Mouse (Mus musculus): ENCODE results near the gene Tmem260. TPM values are rescaled to one million over a fixed set of nuclear protein-coding genes. Genes with fewer than 3 reads are reported as not detected.

Tmem260 gene
- polyA plus RNA-seq, 2 experiments: 19.9 to 25.7 TPM

DNA sequence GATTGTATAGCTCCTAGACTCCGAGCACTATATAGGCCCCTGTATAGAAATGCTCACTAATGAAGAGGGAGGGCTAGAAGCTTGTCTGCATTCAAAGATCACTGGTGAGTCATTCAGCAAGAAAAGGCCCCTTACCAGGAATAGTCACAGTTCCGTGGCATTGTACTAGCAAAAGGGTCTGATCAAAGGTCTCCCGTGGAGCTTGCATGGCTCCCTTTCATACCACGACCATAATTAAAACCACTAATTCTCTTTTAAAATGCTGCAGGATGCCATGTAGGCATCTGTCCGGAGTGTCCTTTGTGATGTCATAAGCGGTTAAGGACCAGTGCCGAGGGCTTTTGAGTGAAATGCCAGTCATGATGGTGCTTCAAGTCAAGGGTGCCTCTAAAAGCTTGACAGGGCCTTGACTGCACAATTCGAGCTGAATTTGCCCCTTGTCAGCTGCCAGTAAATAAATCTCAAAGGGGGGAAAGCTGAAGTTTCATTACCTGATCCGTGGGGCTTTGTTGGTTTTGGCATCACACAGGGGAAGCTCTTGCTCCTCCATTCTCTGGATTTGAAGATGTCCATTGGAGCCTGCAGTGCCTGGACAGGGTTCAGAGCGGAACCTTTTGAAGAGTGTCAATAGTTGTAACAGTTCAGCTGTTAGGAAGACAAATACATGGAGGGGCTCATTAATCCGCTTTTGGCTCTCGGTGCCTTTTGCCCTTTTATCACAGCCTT lies 67.3 kb downstream of the Tmem260 start:
- Histone ChIP-seq H3K4me1 (ENCODE audit: control insufficient read depth, insufficient read depth, low read length) (no peaks in the 10 kb centered on the region), H3K27me3 (ENCODE audit: control insufficient read depth, insufficient read depth, low read length) (no peaks in the 10 kb centered on the region), H3K4me2 (replicated peaks; ENCODE audit: low read depth, low read length, severe bottlenecking) (no peak overlapping the region), H3K36me3 (ENCODE audit: control insufficient read depth, insufficient read depth, low read length) (peaks cover 20% of the 10 kb centered on the region), H3K9ac (ENCODE audit: low read depth, low read length, severe bottlenecking) (no peak overlapping the region), H3K9me3 (ENCODE audit: control insufficient read depth, low read length) (no peaks in the 10 kb centered on the region), H3K4me3 (replicated peaks; ENCODE audit: low read length) (no peak overlapping the region), H3K27ac (replicated peaks; ENCODE audit: low read depth, low read length) (no peak overlapping the region)
- no peak for TF ChIP-seq POLR2A (IDR thresholded peaks at IDR 0.05; ENCODE audit: borderline replicate concordance, extremely low read depth, insufficient read depth, insufficient read length)
- DNase-seq (ENCODE audit: low spot score) (no peak), ATAC-seq (ENCODE audit: low FRiP score, low read depth) (no peak)
- WGBS: 59% methylated on average over 12 of the region's 12 CpGs

DNA sequence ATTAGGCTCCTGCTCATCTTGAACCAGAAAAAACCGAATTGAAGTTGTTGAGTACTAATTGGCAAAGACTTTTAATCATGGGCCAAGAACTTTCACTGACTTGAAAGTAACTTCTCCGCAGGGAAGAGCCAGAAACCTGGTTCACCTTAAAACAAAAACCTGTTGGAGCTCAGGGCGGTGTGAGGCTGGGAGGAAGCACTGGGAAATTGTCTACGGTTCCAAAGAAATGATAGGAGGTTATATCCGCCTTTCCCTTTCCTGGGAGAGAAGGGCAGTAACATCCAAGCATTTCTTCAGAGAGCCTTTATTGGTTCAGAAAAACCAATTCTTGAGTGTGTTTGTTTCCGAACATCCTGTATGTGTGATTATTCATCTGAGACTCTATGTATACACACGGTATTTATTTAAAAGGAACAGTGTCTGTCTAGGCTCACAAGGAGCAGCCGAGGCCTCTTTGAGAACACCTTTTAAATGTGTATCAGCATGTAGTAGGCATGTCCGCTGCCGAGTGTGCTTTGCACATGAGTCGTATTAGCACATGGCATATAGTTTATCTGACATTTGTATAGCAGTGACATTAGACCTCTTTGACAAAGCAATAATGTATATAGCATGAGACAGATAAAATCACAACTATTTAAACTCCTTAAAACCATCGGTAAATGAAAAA lies 68.0 kb downstream of the Tmem260 start:
- WGBS: 81% methylated on average over 12 of the region's 12 CpGs
- Histone ChIP-seq H3K4me1 (ENCODE audit: control insufficient read depth, insufficient read depth, low read length) (no peaks in the 10 kb centered on the region), H3K4me2 (replicated peaks; ENCODE audit: low read depth, low read length, severe bottlenecking) (no peak overlapping the region), H3K4me3 (replicated peaks; ENCODE audit: low read length) (no peak overlapping the region), H3K27me3 (ENCODE audit: control insufficient read depth, insufficient read depth, low read length) (no peaks in the 10 kb centered on the region), H3K27ac (replicated peaks; ENCODE audit: low read depth, low read length) (no peak overlapping the region), H3K36me3 (ENCODE audit: control insufficient read depth, insufficient read depth, low read length) (peaks cover 14% of the 10 kb centered on the region), H3K9ac (ENCODE audit: low read depth, low read length, severe bottlenecking) (no peak overlapping the region), H3K9me3 (ENCODE audit: control insufficient read depth, low read length) (no peaks in the 10 kb centered on the region)
- ATAC-seq (ENCODE audit: low FRiP score, low read depth) (no peak), DNase-seq (ENCODE audit: low spot score) (no peak)
- TF ChIP-seq POLR2A (IDR thresholded peaks at IDR 0.05; ENCODE audit: borderline replicate concordance, extremely low read depth, insufficient read depth, insufficient read length): no peak

GRCm38 (mm10) chr14:48514620-48515019 lies 68.7 kb downstream of the Tmem260 start:
- no peak overlapping the region for H3K4me3 ChIP-seq (replicated peaks; ENCODE audit: low read length)
- no peak overlapping the region for H3K27ac ChIP-seq (replicated peaks; ENCODE audit: low read depth, low read length)
- H3K27me3 ChIP-seq (ENCODE audit: control insufficient read depth, insufficient read depth, low read length): no peaks in the 10 kb centered on the region
- H3K36me3 ChIP-seq (ENCODE audit: control insufficient read depth, insufficient read depth, low read length): peaks cover 8% of the 10 kb centered on the region; the same call in 1 of the 2 replicates
- TF ChIP-seq POLR2A (IDR thresholded peaks at IDR 0.05; ENCODE audit: borderline replicate concordance, extremely low read depth, insufficient read depth, insufficient read length): no peak
- DNase-seq (ENCODE audit: low spot score) (no peak), ATAC-seq (ENCODE audit: low FRiP score, low read depth) (no peak)
- 79% methylated on average over 7 of the region's 7 CpGs for WGBS
- no peak overlapping the region for H3K9ac ChIP-seq (ENCODE audit: low read depth, low read length, severe bottlenecking)
- H3K4me1 ChIP-seq (ENCODE audit: control insufficient read depth, insufficient read depth, low read length): no peaks in the 10 kb centered on the region
- H3K4me2 ChIP-seq (replicated peaks; ENCODE audit: low read depth, low read length, severe bottlenecking): no peak overlapping the region
- H3K9me3 ChIP-seq (ENCODE audit: control insufficient read depth, low read length): no peaks in the 10 kb centered on the region

GRCm38 (mm10) chr14:48515538-48515937 lies 69.6 kb downstream of the Tmem260 start:
- H3K27me3 ChIP-seq (ENCODE audit: control insufficient read depth, insufficient read depth, low read length): no peaks in the 10 kb centered on the region
- ATAC-seq (ENCODE audit: low FRiP score, low read depth): no peak
- WGBS: 86% methylated on average over 8 of the region's 8 CpGs

DNA sequence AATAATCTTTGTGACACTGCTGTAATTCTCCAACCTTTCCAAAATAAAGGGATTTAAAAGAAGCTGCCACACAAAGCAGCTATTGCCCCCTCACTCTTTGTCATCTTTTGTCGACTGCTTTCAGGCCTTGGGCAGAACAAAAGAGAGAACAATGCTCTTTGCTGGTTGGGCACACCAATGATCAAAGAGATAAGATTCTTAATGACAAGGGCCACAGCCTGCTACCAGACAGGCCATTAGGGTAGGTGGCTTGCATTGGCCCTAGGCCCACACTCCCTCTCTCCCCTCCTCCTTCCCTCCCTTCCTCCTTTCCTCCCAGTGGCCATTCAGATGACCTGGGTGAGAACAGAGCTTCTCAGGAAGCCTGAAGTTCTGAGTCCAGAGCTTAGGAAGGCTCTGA lies 77.4 kb downstream of the Tmem260 start:
- no peak for TF ChIP-seq POLR2A (IDR thresholded peaks at IDR 0.05; ENCODE audit: borderline replicate concordance, extremely low read depth, insufficient read depth, insufficient read length)
- ATAC-seq (ENCODE audit: low FRiP score, low read depth) (no peak), DNase-seq (ENCODE audit: low spot score) (no peak)
- 25% methylated on average over 1 of the region's 1 CpGs for WGBS
- H3K4me2 ChIP-seq (replicated peaks; ENCODE audit: low read depth, low read length, severe bottlenecking): no peak overlapping the region
- H3K9me3 ChIP-seq (ENCODE audit: control insufficient read depth, low read length): no peaks in the 10 kb centered on the region
- H3K4me1 ChIP-seq (ENCODE audit: control insufficient read depth, insufficient read depth, low read length): no peaks in the 10 kb centered on the region
- H3K36me3 ChIP-seq (ENCODE audit: control insufficient read depth, insufficient read depth, low read length): no peaks in the 10 kb centered on the region
- H3K9ac ChIP-seq (ENCODE audit: low read depth, low read length, severe bottlenecking): no peak overlapping the region
- no peak overlapping the region for H3K4me3 ChIP-seq (replicated peaks; ENCODE audit: low read length)
- no peak overlapping the region for H3K27ac ChIP-seq (replicated peaks; ENCODE audit: low read depth, low read length)
- H3K27me3 ChIP-seq (ENCODE audit: control insufficient read depth, insufficient read depth, low read length): no peaks in the 10 kb centered on the region

More at GRCm38 (mm10) chr14:48515538-48515937, 69.6 kb downstream of the Tmem260 start:
- Histone ChIP-seq H3K27ac (replicated peaks; ENCODE audit: low read depth, low read length) (no peak overlapping the region), H3K36me3 (ENCODE audit: control insufficient read depth, insufficient read depth, low read length) (no peaks in the 10 kb centered on the region), H3K9me3 (ENCODE audit: control insufficient read depth, low read length) (no peaks in the 10 kb centered on the region), H3K4me2 (replicated peaks; ENCODE audit: low read depth, low read length, severe bottlenecking) (no peak overlapping the region), H3K9ac (ENCODE audit: low read depth, low read length, severe bottlenecking) (no peak overlapping the region), H3K4me3 (replicated peaks; ENCODE audit: low read length) (no peak overlapping the region), H3K4me1 (ENCODE audit: control insufficient read depth, insufficient read depth, low read length) (no peaks in the 10 kb centered on the region)
- no peak for TF ChIP-seq POLR2A (IDR thresholded peaks at IDR 0.05; ENCODE audit: borderline replicate concordance, extremely low read depth, insufficient read depth, insufficient read length)
- no peak for DNase-seq (ENCODE audit: low spot score)

Measured in limb, embryonic 14.5 days (tissue).